Mouse (Mus musculus) liver, embryonic 14.5 days (tissue): Measurements from ENCODE around the gene Prpf31.

Source experiments
- CTCF ChIP-seq: IDR thresholded peaks from 2 replicates; pipeline ENCODE4 v1.5.1; 2016; ENCODE audit warnings: antibody characterized with exemption, low read depth, control low read depth
- EP300 ChIP-seq: IDR thresholded peaks from 2 replicates; pipeline ENCODE4 v1.6.1; 2016; ENCODE audit warnings: antibody characterized with exemption, low read depth

DNA sequence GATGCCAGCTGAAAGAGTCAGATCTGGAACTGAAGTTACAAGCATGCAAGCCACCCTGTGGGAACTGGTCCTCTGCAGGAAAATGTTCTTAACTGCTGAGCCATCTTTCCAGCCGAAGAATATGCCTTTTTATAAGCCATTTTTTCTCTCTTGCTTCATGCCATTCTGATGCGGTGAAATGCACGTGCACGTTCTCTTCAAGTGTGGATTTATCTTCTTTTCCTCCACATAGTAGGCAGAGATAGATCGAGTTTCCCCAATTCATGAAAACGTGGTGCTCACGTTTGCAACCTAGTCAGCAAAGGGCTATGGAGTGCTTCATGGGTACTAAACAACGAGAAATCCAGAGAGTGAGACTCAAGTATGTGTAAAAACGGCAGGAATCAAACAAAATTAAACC, 14.1 kb downstream of the Prpf31 start:
- no peak for TF ChIP-seq CTCF
- TF ChIP-seq EP300, result no peak
